ENCODE assay signal across 14 mouse cellular contexts in the genomic region with DNA sequence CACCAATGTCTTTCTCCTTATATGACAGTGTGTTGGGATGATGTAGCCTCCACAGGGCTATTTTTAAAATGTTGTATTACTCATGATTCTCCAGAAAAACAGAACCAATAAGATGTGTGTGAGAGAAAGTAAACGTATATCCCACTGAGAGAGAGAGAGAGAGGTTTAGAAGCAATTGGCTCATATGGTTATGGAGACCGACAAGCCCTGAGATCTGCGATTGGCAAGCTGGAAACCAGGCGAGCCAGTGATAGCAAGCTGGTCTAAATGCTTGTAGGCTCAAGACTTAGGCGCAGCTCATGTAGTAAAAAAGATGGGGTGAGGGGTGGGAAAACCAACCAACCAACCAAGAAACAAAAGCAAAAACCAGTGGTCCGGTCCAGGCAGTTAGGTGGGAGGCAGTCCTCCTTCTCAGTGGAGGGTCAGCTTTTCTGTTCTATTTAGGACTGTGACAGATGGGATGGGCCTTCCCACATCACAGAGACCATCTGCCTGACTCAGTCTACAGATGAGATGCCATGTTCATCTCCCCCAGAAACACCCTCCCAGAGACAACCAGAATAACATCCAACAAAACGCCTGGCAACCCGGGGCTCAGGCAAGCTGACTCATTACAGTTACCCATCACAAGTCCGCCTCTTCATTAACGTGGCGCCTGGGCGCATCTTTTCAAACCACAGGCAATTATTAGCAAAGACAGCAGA. TPM values are rescaled to one million over a fixed set of nuclear protein-coding genes. Genes with fewer than 3 reads are reported as not detected.
DNase-seq lines count a peak whose midpoint lies in the region; ATAC-seq and TF ChIP-seq lines count a peak whose summit lies in the region.
"Had no signal": no experiment of that assay in that cellular context is flagged by ENCODE, and none has a peak within 500 bp of the region (broad histone marks: within the 10 kb centered on the region; RNA-seq: fewer than 3 reads in every experiment).

No protein-coding gene starts in this region.

- H3K9ac ChIP-seq in heart, embryonic 12.5 days: no peak overlapping the region
- H3K9ac ChIP-seq: limb, embryonic 15.5 days had no signal

- 40% methylated on average over 12 of the region's 12 CpGs for WGBS in olfactory bulb, adult 2 months
- 87% methylated on average over 12 of the region's 12 CpGs for WGBS in heart, embryonic 12.5 days

- DNase-seq in brain, embryonic 14.5 days (ENCODE audit: low read depth): peak; percentile 51
- peak; percentile 67 to 75 for DNase-seq in cerebellum, postnatal 14 days
- DNase-seq in layer of hippocampus, postnatal 10 days (ENCODE audit: low spot score in 2 of 2): peak; percentile 49 to 72
- DNase-seq in B cell, adult 2 months: no peak
- no peak for DNase-seq in heart, postnatal 4 days
- DNase-seq: lung, postnatal 14 days; thymus, adult 2 months had no signal

- H3K4me2 ChIP-seq in heart, embryonic 12.5 days: no peak overlapping the region
- H3K4me2 ChIP-seq: limb, embryonic 15.5 days had no signal

- TF ChIP-seq CTCF in brain, embryonic 14.5 days (IDR thresholded peaks at IDR 0.05; ENCODE audit: borderline replicate concordance, extremely low read depth, insufficient read depth, insufficient read length): no peak
- TF ChIP-seq CTCF in olfactory bulb, adult 2 months (IDR thresholded peaks at IDR 0.05; ENCODE audit: insufficient read depth, low read depth, low read length): no peak

- peak overlapping the region; percentile 94 for H3K27ac ChIP-seq in olfactory bulb, adult 2 months (ENCODE audit: insufficient read depth, low read depth, low read length)
- no peak overlapping the region for H3K27ac ChIP-seq in heart, embryonic 12.5 days (ENCODE audit: poor library complexity, severe bottlenecking)
- H3K27ac ChIP-seq: forebrain, embryonic 10.5 days; heart, embryonic 10.5 days; limb, embryonic 15.5 days had no signal

- H3K9me3 ChIP-seq in heart, embryonic 12.5 days (replicated peaks): no peaks in the 10 kb centered on the region
- H3K9me3 ChIP-seq: limb, embryonic 15.5 days had no signal

- no peaks in the 10 kb centered on the region for H3K27me3 ChIP-seq in heart, embryonic 12.5 days (replicated peaks)
- H3K27me3 ChIP-seq: limb, embryonic 15.5 days had no signal

- H3K4me1 ChIP-seq in olfactory bulb, adult 2 months (ENCODE audit: control insufficient read depth, insufficient read depth, low read length): peaks cover 55% of the 10 kb centered on the region
- peaks cover 78% of the 10 kb centered on the region for H3K4me1 ChIP-seq in heart, embryonic 12.5 days (replicated peaks)

- no peak overlapping the region for H3K4me3 ChIP-seq in olfactory bulb, adult 2 months (ENCODE audit: insufficient read depth, low read depth, low read length)
- no peak overlapping the region for H3K4me3 ChIP-seq in heart, embryonic 12.5 days
- H3K4me3 ChIP-seq: forebrain, embryonic 10.5 days; heart, embryonic 10.5 days; limb, embryonic 15.5 days had no signal

- H3K36me3 ChIP-seq in heart, embryonic 12.5 days: peaks cover 45% of the 10 kb centered on the region
- H3K36me3 ChIP-seq: forebrain, embryonic 10.5 days; G1E; limb, embryonic 15.5 days had no signal

- ATAC-seq in heart, embryonic 12.5 days (ENCODE audit: insufficient number of reproducible peaks, low FRiP score): no peak
- ATAC-seq: intestine, embryonic 16.5 days had no signal

- no peak for TF ChIP-seq POLR2A in brain, embryonic 14.5 days (IDR thresholded peaks at IDR 0.05; ENCODE audit: borderline replicate concordance, extremely low read depth, insufficient read depth, insufficient read length, poor library complexity, severe bottlenecking)
- TF ChIP-seq POLR2A in olfactory bulb, adult 2 months (IDR thresholded peaks at IDR 0.05; ENCODE audit: insufficient read depth, low read depth, low read length): no peak

RNA-seq across cellular contexts. Expression of a gene that starts 22.7 kb away (rescaled TPM):
- 0.45 and 0.71 TPM in 2 replicates for polyA plus RNA-seq in brain, embryonic 14.5 days (2012; rRNA removed)
- total RNA-seq in layer of hippocampus, postnatal 10 days (2021): 1 to 10 TPM; 7.7 to 8.3 TPM
- polyA plus RNA-seq in olfactory bulb, adult 2 months (2012; ENCODE audit: insufficient read depth, insufficient read length, low replicate concordance, missing spikeins): not detected in 2 replicates
- 100 to 1,000 TPM; 278 to 282 TPM for total RNA-seq in heart, postnatal 4 days (2021)
- polyA plus RNA-seq in heart, embryonic 12.5 days (2016; fragmentation: Nextera tagmentation; extraction: Ambion mirVana): 195 and 203 TPM in 2 replicates

Comparison
In these comparisons a context has a peak if more than half of its experiments do, and no peak if none do; other contexts are left out.
1. DNase-seq: peak in brain, embryonic 14.5 days (single experiment), cerebellum, postnatal 14 days (2 of 2) and layer of hippocampus, postnatal 10 days (2 of 2); none in B cell, adult 2 months (0 of 2) and heart, postnatal 4 days (single experiment).